Mouse (Mus musculus) intestine, postnatal 0 days (tissue): ENCODE measurements at regions not wholly inside any gene's neighbourhood (a gene's known extent, or its start where the extent isn't known, plus 50 kb on each side); places are given as distances from the start of the nearest gene placed in this dataset.

ENCODE experiments used
- ATAC-seq: fragments of 200-750 bp; cut with Nextera tagmentation; 2 replicates; pipeline ENCODE4 v1.8.0; 2017; ENCODE audit warnings: mild to moderate bottlenecking, moderate TSS enrichment, moderate library complexity
- H3K27ac ChIP-seq: fragments of 300-500 bp; sonication (generic); 2 replicates; pipeline ENCODE4 v1.5.1; 2014; ENCODE audit warnings: mild to moderate bottlenecking, low read depth, low read length, moderate library complexity
- H3K27me3 ChIP-seq: fragments of 300-500 bp; sonication (generic); replicated peaks from 2 replicates; pipeline ENCODE4 v1.6.1; 2014; ENCODE audit warnings: low read length, mixed read lengths; ENCODE audit not compliant: control insufficient read depth, insufficient read depth
- H3K36me3 ChIP-seq: fragments of 300-500 bp; sonication (generic); 2 replicates; pipeline ENCODE4 v1.6.1; 2014; ENCODE audit warnings: mild to moderate bottlenecking, moderate library complexity; ENCODE audit not compliant: control insufficient read depth, insufficient read depth
- H3K4me1 ChIP-seq: fragments of 300-500 bp; sonication (generic); replicated peaks from 2 replicates; pipeline ENCODE4 v1.6.1; 2014; ENCODE audit warnings: antibody characterized with exemption, low read length, mixed read lengths; ENCODE audit not compliant: control insufficient read depth, insufficient read depth
- H3K4me2 ChIP-seq: fragments of 300-500 bp; sonication (generic); replicated peaks from 2 replicates; pipeline ENCODE4 v1.6.1; 2014; ENCODE audit warnings: low read depth, mild to moderate bottlenecking, moderate library complexity
- H3K4me3 ChIP-seq: fragments of 300-500 bp; sonication (generic); 2 replicates; pipeline ENCODE4 v1.5.1; 2014; ENCODE audit warnings: low read depth, low read length
- H3K9ac ChIP-seq: fragments of 300-500 bp; sonication (generic); 2 replicates; pipeline ENCODE4 v1.6.1; 2014; ENCODE audit warnings: mild to moderate bottlenecking, low read depth, low read length
- H3K9me3 ChIP-seq: fragments of 300-500 bp; sonication (generic); 2 replicates; pipeline ENCODE4 v1.6.1; 2016; ENCODE audit warnings: mixed run types; ENCODE audit not compliant: control insufficient read depth
- CTCF ChIP-seq: sonication (generic); IDR thresholded peaks from 2 replicates; pipeline ENCODE4 v1.5.1; 2016; ENCODE audit warnings: low read depth, mild to moderate bottlenecking, control low read depth, antibody characterized with exemption, moderate library complexity
- WGBS: fragments of 180-500 bp; shearing (Covaris S2); extraction: QIAGEN DNeasy Blood & Tissue Kit; methylation state at CpG from one replicate; pipeline ENCODE4 v1.1.7; 2014; 5-methylcytosine and 5-hydroxymethylcytosine counted together

- no peak for ATAC-seq
- Histone ChIP-seq H3K9me3 (no peaks in the 10 kb centered on the region), H3K4me3 (no peak overlapping the region), H3K4me1 (0 out of 2 replicates have a peak, but pooled peaks cover 12% of the 10 kb centered on the region), H3K36me3 (no peaks in the 10 kb centered on the region), H3K27me3 (no peaks in the 10 kb centered on the region), H3K4me2 (no peak overlapping the region), H3K27ac (no peak overlapping the region), H3K9ac (no peak overlapping the region)
- 23% methylated on average over 4 of the region's 4 CpGs for WGBS
- no peak for TF ChIP-seq CTCF
Observed at GRCm38 (mm10) chr13:42526163-42526562, 154.3 kb upstream of the Phactr1 start.

GRCm38 (mm10) chr13:42526966-42527365 is 153.5 kb upstream of the Phactr1 start:
- WGBS = 17% methylated on average over 8 of the region's 8 CpGs
- H3K4me1 ChIP-seq = 0 out of 2 replicates have a peak, but pooled peaks cover 12% of the 10 kb centered on the region
- no peaks in the 10 kb centered on the region for H3K36me3 ChIP-seq
- H3K9ac ChIP-seq = no peak overlapping the region
- no peak for ATAC-seq
- no peak overlapping the region for H3K4me3 ChIP-seq
- H3K4me2 ChIP-seq = no peak overlapping the region
- no peak overlapping the region for H3K27ac ChIP-seq
- H3K9me3 ChIP-seq = no peaks in the 10 kb centered on the region
- 0 out of 2 replicates have a peak, but pooled peaks have one; percentile 2 for TF ChIP-seq CTCF
- H3K27me3 ChIP-seq = no peaks in the 10 kb centered on the region

- Histone ChIP-seq H3K36me3 (no peaks in the 10 kb centered on the region), H3K4me1 (0 out of 2 replicates have a peak, but pooled peaks cover 12% of the 10 kb centered on the region), H3K4me2 (no peak overlapping the region), H3K27me3 (no peaks in the 10 kb centered on the region), H3K9ac (no peak overlapping the region), H3K4me3 (no peak overlapping the region), H3K9me3 (no peaks in the 10 kb centered on the region), H3K27ac (no peak overlapping the region)
- WGBS = 79% methylated on average over 2 of the region's 2 CpGs
- no peak for ATAC-seq
- no peak for TF ChIP-seq CTCF
Observed at GRCm38 (mm10) chr13:42528169-42528568, 152.3 kb upstream of the Phactr1 start.

GRCm38 (mm10) chr13:42536501-42537210 is 143.8 kb upstream of the Phactr1 start:
- H3K27ac ChIP-seq = no peak overlapping the region
- H3K4me2 ChIP-seq = no peak overlapping the region
- no peak overlapping the region for H3K9ac ChIP-seq
- no peaks in the 10 kb centered on the region for H3K36me3 ChIP-seq
- no peak for TF ChIP-seq CTCF
- H3K4me3 ChIP-seq = no peak overlapping the region
- no peaks in the 10 kb centered on the region for H3K4me1 ChIP-seq
- no peak for ATAC-seq
- H3K9me3 ChIP-seq = no peaks in the 10 kb centered on the region
- WGBS = 72% methylated on average over 7 of the region's 7 CpGs
- H3K27me3 ChIP-seq = no peaks in the 10 kb centered on the region

- no peaks in the 10 kb centered on the region for H3K36me3 ChIP-seq
- ATAC-seq = no peak
- H3K9ac ChIP-seq = no peak overlapping the region
- no peaks in the 10 kb centered on the region for H3K4me1 ChIP-seq
- no peak overlapping the region for H3K4me2 ChIP-seq
- no peaks in the 10 kb centered on the region for H3K27me3 ChIP-seq
- H3K9me3 ChIP-seq = no peaks in the 10 kb centered on the region
- no peak overlapping the region for H3K27ac ChIP-seq
- H3K4me3 ChIP-seq = no peak overlapping the region
- no peak for TF ChIP-seq CTCF
- 87% methylated on average over 2 of the region's 2 CpGs for WGBS
Observed at GRCm38 (mm10) chr13:42538046-42538445, 142.4 kb upstream of the Phactr1 start.

- Histone ChIP-seq H3K4me2 (no peak overlapping the region), H3K36me3 (no peaks in the 10 kb centered on the region), H3K4me3 (no peak overlapping the region), H3K9ac (no peak overlapping the region), H3K4me1 (no peaks in the 10 kb centered on the region), H3K27ac (no peak overlapping the region), H3K27me3 (no peaks in the 10 kb centered on the region), H3K9me3 (no peaks in the 10 kb centered on the region)
- no peak for ATAC-seq
- WGBS = 63% methylated on average over 4 of the region's 4 CpGs
- no peak for TF ChIP-seq CTCF
Observed at GRCm38 (mm10) chr13:42544536-42545094, 135.8 kb upstream of the Phactr1 start.
